ENCODE assay signal across 8 mouse cellular contexts in the genomic region with DNA sequence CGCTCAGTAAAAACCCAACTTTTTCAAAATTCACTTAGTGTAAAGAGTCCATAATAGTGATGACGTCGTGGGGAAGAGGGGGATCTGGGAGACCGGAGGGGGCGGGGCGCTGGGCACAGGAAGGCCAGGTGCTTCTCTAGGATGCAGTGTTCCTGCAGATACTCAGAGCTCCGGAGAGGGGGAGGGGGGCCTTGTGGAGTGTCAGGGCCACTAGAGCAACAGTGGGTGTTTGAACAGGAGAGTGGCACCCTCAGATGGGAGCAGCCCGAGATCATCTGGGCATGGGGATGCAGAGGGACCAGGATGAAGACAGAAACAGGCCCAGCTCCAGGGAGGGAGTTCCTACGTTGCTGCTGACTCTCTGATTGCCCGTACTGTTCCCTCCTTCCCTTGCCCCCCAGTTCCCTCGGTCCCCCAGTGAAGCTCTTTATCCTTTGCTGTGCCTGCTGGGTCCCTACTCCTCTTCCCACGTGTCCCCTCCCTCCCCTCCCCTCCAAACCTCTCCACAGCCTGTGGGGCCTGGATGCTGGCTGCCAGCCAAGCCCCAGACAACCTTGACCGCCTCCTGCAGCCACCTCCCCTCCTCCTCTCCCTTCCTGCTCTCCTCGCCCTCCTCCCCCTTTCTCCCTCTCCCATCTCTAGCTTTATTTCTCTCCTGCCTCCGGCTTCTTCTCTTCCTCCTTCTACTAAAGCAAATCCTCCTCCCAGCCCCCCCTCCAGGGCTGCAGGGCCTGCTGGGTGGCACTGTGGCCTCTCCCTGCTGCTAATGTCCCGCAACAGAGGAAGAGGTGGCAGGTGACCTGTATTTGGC. TPM values are rescaled to one million over a fixed set of nuclear protein-coding genes. Genes with fewer than 3 reads are reported as not detected.
DNase-seq lines count a peak whose midpoint lies in the region; ATAC-seq and TF ChIP-seq lines count a peak whose summit lies in the region.

No protein-coding gene starts in this region.

- no peak for ATAC-seq in embryonic facial prominence, embryonic 15.5 days (ENCODE audit: insufficient number of reproducible peaks, low FRiP score, low TSS enrichment, low read depth)

- H3K79me2 ChIP-seq in heart, adult 2 months (replicated peaks; ENCODE audit: control insufficient read depth, insufficient read depth, low read length), result no peaks in the 10 kb centered on the region

- no peak overlapping the region; the same call in 1 of the 2 replicates for H3K27ac ChIP-seq in heart, adult 2 months
- peak overlapping the region; percentile 96 for H3K27ac ChIP-seq in embryonic facial prominence, embryonic 15.5 days (replicated peaks)

- peaks cover 13% of the 10 kb centered on the region for H3K4me1 ChIP-seq in heart, adult 2 months (ENCODE audit: control insufficient read depth, insufficient read depth, low read length)
- peaks cover 78% of the 10 kb centered on the region for H3K4me1 ChIP-seq in embryonic facial prominence, embryonic 15.5 days

- intact Hi-C loops in heart, adult 2 months (cut with DNase I), result no loop called here

- no peaks in the 10 kb centered on the region for H3K9me3 ChIP-seq in embryonic facial prominence, embryonic 15.5 days (replicated peaks)

- peak; percentile 28 to 49 for DNase-seq in heart, adult 18-20 months
- DNase-seq in heart, adult 2 months, result no peak
- DNase-seq in kidney, adult 8-10 months, result peak; percentile 56 to 74
- peak; percentile 48 to 77 for DNase-seq in lung, postnatal 4 days
- DNase-seq in thymus, postnatal 4 days, result peak; percentile 63
- no peak for DNase-seq in left cerebral cortex, adult 8-10 months (ENCODE audit: low spot score in 2 of 2)
- no peak for DNase-seq in yolk sac, embryonic 10.5 days (ENCODE audit: low spot score)

- no peaks in the 10 kb centered on the region for H3K36me3 ChIP-seq in heart, adult 2 months (ENCODE audit: control insufficient read depth, insufficient read depth, low read length)
- peaks cover 36% of the 10 kb centered on the region for H3K36me3 ChIP-seq in embryonic facial prominence, embryonic 15.5 days

- WGBS in heart, adult 2 months, result 23% methylated on average over 16 of the region's 16 CpGs
- WGBS in embryonic facial prominence, embryonic 15.5 days, result 12% methylated on average over 15 of the region's 16 CpGs

- H3K4me2 ChIP-seq in embryonic facial prominence, embryonic 15.5 days (replicated peaks), result peak overlapping the region; percentile 5; the same call in 1 of the 2 replicates

- H3K4me3 ChIP-seq in heart, adult 2 months, result no peak overlapping the region
- no peak overlapping the region for H3K4me3 ChIP-seq in embryonic facial prominence, embryonic 15.5 days (replicated peaks)

- TF ChIP-seq CTCF in heart, adult 2 months (IDR thresholded peaks at IDR 0.05), result no peak

- no peak for TF ChIP-seq EP300 in heart, adult 2 months (IDR thresholded peaks at IDR 0.05; ENCODE audit: insufficient read depth, low read depth, low read length)

- no peak overlapping the region for H3K9ac ChIP-seq in heart, adult 2 months (ENCODE audit: low read depth, low read length)
- H3K9ac ChIP-seq in embryonic facial prominence, embryonic 15.5 days, result no peak overlapping the region

- H3K27me3 ChIP-seq in heart, adult 2 months (ENCODE audit: control insufficient read depth, insufficient read depth, low read length), result no peaks in the 10 kb centered on the region
- H3K27me3 ChIP-seq in embryonic facial prominence, embryonic 15.5 days, result 0 out of 2 replicates have a peak, but pooled peaks cover 5% of the 10 kb centered on the region

- no peak for TF ChIP-seq POLR2A in heart, adult 2 months (IDR thresholded peaks at IDR 0.05; ENCODE audit: insufficient read depth, low read depth, low read length)

RNA-seq across cellular contexts. Expression of a gene that starts 5.8 kb away (rescaled TPM):
- 1 to 10 TPM; 4.7 to 7.1 TPM for total RNA-seq in heart, adult 18-20 months (2021)
- 1 to 10 TPM; 6.8 to 7.4 TPM for total RNA-seq in heart, adult 2 months (2021)
- polyA plus RNA-seq in heart, adult 2 months (2012; rRNA removed), result 40.9 and 43.8 TPM in 2 replicates
- polyA plus RNA-seq in embryonic facial prominence, embryonic 15.5 days (2015; fragmentation: Nextera tagmentation; extraction: Ambion mirVana), result 63.1 and 73.7 TPM in 2 replicates
- total RNA-seq in left cerebral cortex, adult 8-10 months (2022), result 10 to 100 TPM; 36.2 to 42.3 (median 39.2) TPM

RNA-seq across cellular contexts. Expression of a gene that starts 9.3 kb away (rescaled TPM):
- total RNA-seq in heart, adult 18-20 months (2021), result 1,000 to 10,000 TPM; 1,011 to 1,083 TPM
- 1,000 to 10,000 TPM in 1 of 2 experiments, 100 to 1,000 TPM in 1; 982 to 1,113 TPM for total RNA-seq in heart, adult 2 months (2021)
- 2,586 and 3,063 TPM in 2 replicates for polyA plus RNA-seq in heart, adult 2 months (2012; rRNA removed)
- 642 and 649 TPM in 2 replicates for polyA plus RNA-seq in embryonic facial prominence, embryonic 15.5 days (2015; fragmentation: Nextera tagmentation; extraction: Ambion mirVana)
- 100 to 1,000 TPM; 719 to 760 (median 743) TPM for total RNA-seq in left cerebral cortex, adult 8-10 months (2022)

RNA-seq across cellular contexts. Expression of a gene that starts 23.6 kb away (rescaled TPM):
- total RNA-seq in heart, adult 18-20 months (2021), result 10 to 100 TPM; 47.8 to 49.8 TPM
- total RNA-seq in heart, adult 2 months (2021), result 10 to 100 TPM; 46.6 to 53.5 TPM
- polyA plus RNA-seq in heart, adult 2 months (2012; rRNA removed), result 68.0 and 81.9 TPM in 2 replicates
- 89.1 and 89.2 TPM in 2 replicates for polyA plus RNA-seq in embryonic facial prominence, embryonic 15.5 days (2015; fragmentation: Nextera tagmentation; extraction: Ambion mirVana)
- total RNA-seq in left cerebral cortex, adult 8-10 months (2022), result 100 to 1,000 TPM in 3 of 4 experiments, 10 to 100 TPM in 1; 99.3 to 110 (median 101) TPM

RNA-seq across cellular contexts. Expression of a gene that starts 32.3 kb away (rescaled TPM):
- total RNA-seq in heart, adult 18-20 months (2021), result 10 to 100 TPM in 1 of 2 experiments, 1 to 10 TPM in 1; 7.9 to 11.1 TPM
- total RNA-seq in heart, adult 2 months (2021), result 1 to 10 TPM; 5.1 to 7.7 TPM
- 19.0 and 20.1 TPM in 2 replicates for polyA plus RNA-seq in heart, adult 2 months (2012; rRNA removed)
- 16.4 and 19.6 TPM in 2 replicates for polyA plus RNA-seq in embryonic facial prominence, embryonic 15.5 days (2015; fragmentation: Nextera tagmentation; extraction: Ambion mirVana)
- total RNA-seq in left cerebral cortex, adult 8-10 months (2022), result 10 to 100 TPM; 10.3 to 17.2 (median 14.0) TPM

RNA-seq across cellular contexts. Expression of a gene that starts 37.5 kb away (rescaled TPM):
- total RNA-seq in heart, adult 18-20 months (2021), result 1 to 10 TPM; 2.6 TPM
- 1 to 10 TPM; 2.5 to 3.7 TPM for total RNA-seq in heart, adult 2 months (2021)
- 1.9 and 2.5 TPM in 2 replicates for polyA plus RNA-seq in heart, adult 2 months (2012; rRNA removed)
- polyA plus RNA-seq in embryonic facial prominence, embryonic 15.5 days (2015; fragmentation: Nextera tagmentation; extraction: Ambion mirVana), result 0.84 and 1.3 TPM in 2 replicates
- total RNA-seq in left cerebral cortex, adult 8-10 months (2022), result 1 to 10 TPM; 3.3 to 5.4 (median 3.9) TPM

Comparison
In these comparisons a context has a peak if more than half of its experiments do, and no peak if none do; other contexts are left out.
1. DNase-seq: peak in heart, adult 18-20 months (2 of 2), kidney, adult 8-10 months (2 of 2), lung, postnatal 4 days (2 of 2) and thymus, postnatal 4 days (single experiment); none in heart, adult 2 months (0 of 2), left cerebral cortex, adult 8-10 months (0 of 2) and yolk sac, embryonic 10.5 days (single experiment).
2. RNA of a gene that starts 5.8 kb away (total RNA-seq): 36.2 to 42.3 TPM in left cerebral cortex, adult 8-10 months; 6.8 to 7.4 TPM in heart, adult 2 months and 4.7 to 7.1 TPM in heart, adult 18-20 months; every median in the first group is over 4 times any median in the second.